Mouse (Mus musculus): ENCODE measurements around the gene Krtap4-7. TPM values are rescaled to one million over a fixed set of nuclear protein-coding genes. Genes with fewer than 3 reads are reported as not detected.

The Krtap4-7 gene
- polyA plus RNA-seq, 1 experiment, result not detected

DNA sequence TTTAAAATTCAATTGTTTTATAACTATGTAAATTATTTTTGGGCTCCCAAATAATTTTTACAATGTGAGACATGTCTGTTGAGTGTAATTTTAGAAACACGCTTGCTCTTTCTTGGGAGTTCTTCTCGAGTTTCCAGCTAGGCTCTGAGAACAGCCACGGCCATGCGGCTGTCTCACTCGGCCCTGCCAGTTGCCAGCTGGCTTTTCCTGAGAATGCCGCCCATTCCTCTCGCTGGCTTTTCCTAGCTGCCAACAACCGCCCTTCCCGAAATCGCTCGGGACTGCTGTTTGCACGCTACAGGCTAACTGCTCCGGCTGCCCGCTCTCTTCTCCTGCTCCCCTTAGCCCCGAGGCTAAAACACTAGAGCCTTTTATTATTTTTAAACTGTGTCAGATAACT lies 2.6 kb upstream of the Krtap4-7 start:
- TF ChIP-seq GATA1 (IDR thresholded peaks at IDR 0.05; ENCODE audit: low read length) (no peak), TAL1 (IDR thresholded peaks at IDR 0.05; ENCODE audit: low read length) (no peak)
- Histone ChIP-seq H3K36me3 (ENCODE audit: control insufficient read depth) (no peaks in the 10 kb centered on the region), H3K9me3 (ENCODE audit: control insufficient read depth, low read length) (peaks cover 8% of the 10 kb centered on the region; the same call in 1 of the 2 replicates), H3K27me3 (ENCODE audit: control insufficient read depth) (no peaks in the 10 kb centered on the region), H3K4me1 (ENCODE audit: control insufficient read depth) (no peaks in the 10 kb centered on the region), H3K4me3 (replicated peaks) (no peak overlapping the region)

DNA sequence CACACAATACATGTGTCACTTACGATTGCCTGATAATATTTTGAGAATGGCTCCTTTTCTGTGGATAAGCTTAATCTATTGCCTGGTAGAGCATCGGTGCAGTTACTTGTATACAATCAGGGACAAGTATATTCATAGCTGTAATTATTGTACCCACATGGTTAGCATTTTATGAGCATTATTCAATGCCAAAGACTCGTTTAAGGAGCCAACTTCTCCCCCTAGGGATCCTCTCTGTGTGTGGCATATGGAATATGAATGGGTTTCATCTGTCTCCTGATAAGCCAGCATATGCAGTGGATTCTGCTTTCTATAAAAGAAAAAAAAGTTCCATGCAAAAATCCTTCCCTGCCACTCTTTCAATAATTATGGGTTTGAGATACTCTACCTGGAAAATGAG lies 462 bp upstream of the Krtap4-7 start:
- TF ChIP-seq GATA1 (IDR thresholded peaks at IDR 0.05; ENCODE audit: low read length) (no peak), TAL1 (IDR thresholded peaks at IDR 0.05; ENCODE audit: low read length) (no peak)
- no peaks in the 10 kb centered on the region for H3K36me3 ChIP-seq (ENCODE audit: control insufficient read depth)
- no peaks in the 10 kb centered on the region for H3K4me1 ChIP-seq (ENCODE audit: control insufficient read depth)
- no peak overlapping the region for H3K4me3 ChIP-seq (replicated peaks)
- peaks cover 5% of the 10 kb centered on the region; the same call in 1 of the 2 replicates for H3K9me3 ChIP-seq (ENCODE audit: control insufficient read depth, low read length)
- no peaks in the 10 kb centered on the region for H3K27me3 ChIP-seq (ENCODE audit: control insufficient read depth)

- no peaks in the 10 kb centered on the region for H3K36me3 ChIP-seq (ENCODE audit: control insufficient read depth)
- no peaks in the 10 kb centered on the region for H3K27me3 ChIP-seq (ENCODE audit: control insufficient read depth)
- no peak overlapping the region for H3K4me3 ChIP-seq (replicated peaks)
- peaks cover 10% of the 10 kb centered on the region for H3K9me3 ChIP-seq (ENCODE audit: control insufficient read depth, low read length)
- no peaks in the 10 kb centered on the region for H3K4me1 ChIP-seq (ENCODE audit: control insufficient read depth)
- no peak for TF ChIP-seq TAL1 (IDR thresholded peaks at IDR 0.05; ENCODE audit: low read length)
- TF ChIP-seq GATA1 (IDR thresholded peaks at IDR 0.05; ENCODE audit: low read length), result no peak
These were observed 3.0 kb downstream of the Krtap4-7 start for GRCm38 (mm10) chr11:99640926-99641325.

- TF ChIP-seq TAL1 (IDR thresholded peaks at IDR 0.05; ENCODE audit: low read length) (no peak), GATA1 (IDR thresholded peaks at IDR 0.05; ENCODE audit: low read length) (no peak)
- peaks cover 6% of the 10 kb centered on the region for H3K9me3 ChIP-seq (ENCODE audit: control insufficient read depth, low read length)
- no peaks in the 10 kb centered on the region for H3K27me3 ChIP-seq (ENCODE audit: control insufficient read depth)
- no peaks in the 10 kb centered on the region for H3K4me1 ChIP-seq (ENCODE audit: control insufficient read depth)
- no peak overlapping the region for H3K4me3 ChIP-seq (replicated peaks)
- H3K36me3 ChIP-seq (ENCODE audit: control insufficient read depth), result no peaks in the 10 kb centered on the region
These were observed 6.8 kb downstream of the Krtap4-7 start for GRCm38 (mm10) chr11:99637086-99637485.

- Histone ChIP-seq H3K4me3 (replicated peaks) (no peak within 1 kb of the TSS), H3K36me3 (ENCODE audit: control insufficient read depth) (no peaks in the 10 kb centered on the region), H3K4me1 (ENCODE audit: control insufficient read depth) (no peaks in the 10 kb centered on the region), H3K9me3 (ENCODE audit: control insufficient read depth, low read length) (peaks cover 6% of the 10 kb centered on the region), H3K27me3 (ENCODE audit: control insufficient read depth) (no peaks in the 10 kb centered on the region)
- TF ChIP-seq GATA1 (IDR thresholded peaks at IDR 0.05; ENCODE audit: low read length) (no peak), TAL1 (IDR thresholded peaks at IDR 0.05; ENCODE audit: low read length) (no peak)
These were observed 9.2 kb downstream of the Krtap4-7 start, which contains the start of gene Krtap4-2 for GRCm38 (mm10) chr11:99634653-99635134. Krtap4-2 (minus strand) TSS chr11:99635084.

GRCm38 (mm10) chr11:99633293-99633692 lies 10.6 kb downstream of the Krtap4-7 start:
- Histone ChIP-seq H3K27me3 (ENCODE audit: control insufficient read depth) (no peaks in the 10 kb centered on the region), H3K4me1 (ENCODE audit: control insufficient read depth) (no peaks in the 10 kb centered on the region), H3K4me3 (replicated peaks) (no peak overlapping the region), H3K9me3 (ENCODE audit: control insufficient read depth, low read length) (no peaks in the 10 kb centered on the region; the same call in 1 of the 2 replicates), H3K36me3 (ENCODE audit: control insufficient read depth) (no peaks in the 10 kb centered on the region)
- TF ChIP-seq TAL1 (IDR thresholded peaks at IDR 0.05; ENCODE audit: low read length) (no peak), GATA1 (IDR thresholded peaks at IDR 0.05; ENCODE audit: low read length) (no peak)

DNA sequence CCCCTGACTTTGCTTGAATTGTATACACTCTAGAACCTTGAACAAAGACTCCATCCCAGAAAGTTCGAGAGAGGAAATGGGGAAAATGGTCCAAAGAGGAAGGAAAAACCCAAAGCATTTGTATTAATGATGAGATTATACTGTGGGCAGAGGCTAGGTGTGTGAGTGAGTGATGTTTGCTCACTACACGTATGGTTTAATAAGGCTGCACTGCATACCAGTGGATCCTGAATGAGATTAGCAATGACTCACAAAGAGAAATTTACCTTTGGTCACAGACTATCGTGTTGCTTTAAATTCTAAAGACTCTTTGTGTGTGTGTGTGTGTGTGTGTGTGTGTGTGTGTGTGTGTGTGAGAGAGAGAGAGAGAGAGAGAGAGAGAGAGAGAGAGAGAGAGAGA lies 13.0 kb downstream of the Krtap4-7 start:
- TF ChIP-seq GATA1 (IDR thresholded peaks at IDR 0.05; ENCODE audit: low read length) (no peak), TAL1 (IDR thresholded peaks at IDR 0.05; ENCODE audit: low read length) (no peak)
- H3K9me3 ChIP-seq (ENCODE audit: control insufficient read depth, low read length), result peaks cover 2% of the 10 kb centered on the region; the same call in 1 of the 2 replicates
- H3K27me3 ChIP-seq (ENCODE audit: control insufficient read depth), result no peaks in the 10 kb centered on the region
- no peaks in the 10 kb centered on the region for H3K36me3 ChIP-seq (ENCODE audit: control insufficient read depth)
- no peaks in the 10 kb centered on the region for H3K4me1 ChIP-seq (ENCODE audit: control insufficient read depth)
- no peak overlapping the region for H3K4me3 ChIP-seq (replicated peaks)

GRCm38 (mm10) chr11:99628138-99628537 lies 15.8 kb downstream of the Krtap4-7 start, which contains the start of gene Krtap4-1:
Krtap4-1 (minus strand) TSS chr11:99628238.
- no peak for TF ChIP-seq GATA1 (IDR thresholded peaks at IDR 0.05; ENCODE audit: low read length)
- no peak for TF ChIP-seq TAL1 (IDR thresholded peaks at IDR 0.05; ENCODE audit: low read length)
- peaks cover 2% of the 10 kb centered on the region; the same call in 1 of the 2 replicates for H3K9me3 ChIP-seq (ENCODE audit: control insufficient read depth, low read length)

GRCm38 (mm10) chr11:99620335-99620734 lies 23.6 kb downstream of the Krtap4-7 start, which contains the start of gene Gm11562:
Gm11562 (minus strand) TSS chr11:99620435.
- Histone ChIP-seq H3K4me1 (ENCODE audit: control insufficient read depth) (no peaks in the 10 kb centered on the region), H3K36me3 (ENCODE audit: control insufficient read depth) (no peaks in the 10 kb centered on the region), H3K9me3 (ENCODE audit: control insufficient read depth, low read length) (no peaks in the 10 kb centered on the region), H3K27me3 (ENCODE audit: control insufficient read depth) (no peaks in the 10 kb centered on the region), H3K4me3 (replicated peaks) (no peak within 1 kb of the TSS)
- TF ChIP-seq GATA1 (IDR thresholded peaks at IDR 0.05; ENCODE audit: low read length), result no peak
- TF ChIP-seq TAL1 (IDR thresholded peaks at IDR 0.05; ENCODE audit: low read length), result no peak

More at GRCm38 (mm10) chr11:99628138-99628537, 15.8 kb downstream of the Krtap4-7 start, which contains the start of gene Krtap4-1:
- Histone ChIP-seq H3K4me3 (replicated peaks) (no peak within 1 kb of the TSS), H3K27me3 (ENCODE audit: control insufficient read depth) (no peaks in the 10 kb centered on the region), H3K4me1 (ENCODE audit: control insufficient read depth) (no peaks in the 10 kb centered on the region), H3K36me3 (ENCODE audit: control insufficient read depth) (no peaks in the 10 kb centered on the region)
